Mouse (Mus musculus) cerebellum, postnatal 10 days (tissue): Measurements from ENCODE around the gene Btnl6.
A peak's percentile ranks its signal among the peaks of the same experiment; 100 is the strongest.
"Not testable (repeated sequence)": the region's sequence is repeated elsewhere in the genome, so short reads cannot be mapped to it uniquely, and the experiment has no call there.

Source experiments
- DNase-seq, 2 experiments: peaks; one replicate each; pipeline ENCODE4 v3.0.0; 2021; ENCODE audit warnings: mixed read lengths in 2 of 2

Btnl6 gene

GRCm38 (mm10) chr17:34517252-34517651 lies at the start of gene Btnl6:
Gene Btnl6 (minus strand): TSS chr17:34517352.
- DNase-seq, result no peak

DNA sequence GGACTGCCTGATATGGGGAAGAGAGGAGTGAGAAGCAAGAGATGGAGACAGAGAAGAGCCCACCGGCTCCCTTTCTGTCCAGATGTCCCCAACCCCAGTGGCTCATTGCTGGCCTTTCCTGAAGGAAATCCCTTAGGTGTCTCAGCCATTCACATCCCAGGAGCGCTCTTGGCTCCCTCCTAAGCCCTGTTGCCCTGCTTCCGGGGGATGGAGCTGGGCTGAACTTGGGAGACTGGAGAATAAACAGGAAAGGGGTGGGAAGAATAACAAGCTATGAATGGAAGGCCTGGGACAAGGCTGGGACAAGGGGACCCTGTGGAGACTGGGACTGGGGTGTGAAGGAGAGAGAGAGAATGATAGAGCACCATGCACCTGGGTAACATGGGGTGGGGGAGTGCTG lies 47.6 kb upstream of the Btnl6 start:
- DNase-seq, result no peak

- DNase-seq, result no peak
Measured at GRCm38 (mm10) chr17:34564003-34564421, 46.9 kb upstream of the Btnl6 start, which contains the start of gene Notch4. Gene Notch4 (plus strand): TSS chr17:34564268.

DNA sequence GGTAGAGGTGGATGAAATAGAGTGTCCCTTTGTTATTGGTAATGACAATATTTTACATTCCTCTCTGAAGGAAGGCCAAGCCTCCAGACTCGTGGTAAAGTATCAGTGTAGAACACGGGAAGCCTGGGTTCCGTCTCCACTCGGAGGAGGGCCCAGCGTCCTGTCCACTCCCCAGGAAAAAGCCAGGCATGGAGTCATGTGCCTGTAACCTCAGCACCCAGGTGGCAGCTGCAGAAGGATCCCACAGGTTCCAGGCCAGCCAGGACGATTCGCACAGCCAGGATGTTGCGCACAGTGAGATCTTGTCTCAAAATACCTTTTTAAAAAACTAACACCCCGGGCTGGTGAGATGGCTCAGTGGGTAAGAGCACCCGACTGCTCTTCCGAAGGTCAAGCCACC lies 46.2 kb upstream of the Btnl6 start:
- DNase-seq, result no peak

GRCm38 (mm10) chr17:34562595-34562994 lies 45.4 kb upstream of the Btnl6 start:
- DNase-seq, result no peak

DNA sequence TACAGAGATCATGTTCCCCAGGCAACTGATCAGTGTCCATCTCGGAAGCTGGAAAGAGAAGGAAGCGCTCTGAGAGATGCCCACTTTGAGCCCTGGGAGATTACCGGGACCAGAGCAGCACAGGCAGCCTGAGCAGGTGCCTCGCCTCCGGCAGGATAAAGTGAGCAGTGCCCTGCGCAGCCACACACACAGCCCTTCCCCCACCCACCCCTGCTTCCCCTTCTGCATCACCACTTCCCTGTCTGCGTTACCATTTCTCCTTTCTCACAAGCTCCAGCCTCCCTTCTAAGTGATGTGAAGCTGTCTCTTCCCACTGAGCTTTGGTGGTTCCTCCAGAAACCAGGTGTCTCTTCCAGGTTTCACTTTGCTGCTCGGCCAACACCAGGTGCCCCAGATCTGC lies 44.0 kb upstream of the Btnl6 start:
- no peak for DNase-seq

GRCm38 (mm10) chr17:34560438-34560837 lies 43.3 kb upstream of the Btnl6 start:
- no peak for DNase-seq

DNA sequence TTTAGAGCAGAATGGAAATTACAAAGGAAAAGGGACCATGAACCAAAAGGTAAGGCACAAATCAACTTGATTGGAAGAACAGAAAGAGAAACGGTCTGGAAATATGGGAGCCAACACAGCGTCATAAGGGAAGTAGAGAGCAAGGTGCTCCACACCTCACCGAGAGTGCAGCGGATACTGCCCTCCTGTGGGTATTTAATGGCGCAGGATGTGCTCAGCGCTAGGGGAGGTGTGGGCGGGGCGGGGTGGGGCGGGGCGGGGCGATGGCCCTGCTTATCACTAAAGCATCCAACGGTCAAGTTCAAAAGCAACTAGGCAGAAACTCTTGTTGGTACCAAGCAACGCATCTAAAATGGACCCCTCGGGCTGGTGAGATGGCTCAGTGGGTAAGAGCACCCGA lies 42.7 kb upstream of the Btnl6 start:
- no peak for DNase-seq

GRCm38 (mm10) chr17:34559116-34559515 lies 42.0 kb upstream of the Btnl6 start:
- no peak for DNase-seq

DNA sequence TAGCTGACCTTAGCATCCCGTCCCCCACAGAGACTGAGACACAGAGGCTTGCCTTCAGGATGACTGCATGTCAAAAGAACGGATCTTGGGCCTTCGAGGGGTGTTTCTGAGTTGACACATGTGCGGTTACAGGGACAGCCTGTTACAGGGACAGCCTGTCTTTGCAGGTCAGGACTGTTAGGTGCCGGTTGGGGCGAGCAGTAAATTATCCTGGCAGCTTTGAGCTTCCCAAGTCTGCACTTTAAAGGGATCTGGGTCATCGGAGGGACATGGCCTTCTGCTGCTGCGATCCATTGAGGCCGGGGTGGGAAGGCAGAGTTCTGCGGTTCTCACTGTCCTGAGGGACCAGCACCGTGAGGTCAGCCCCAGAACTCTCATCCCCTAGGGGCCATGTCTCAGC lies 40.3 kb upstream of the Btnl6 start:
- no peak for DNase-seq

DNA sequence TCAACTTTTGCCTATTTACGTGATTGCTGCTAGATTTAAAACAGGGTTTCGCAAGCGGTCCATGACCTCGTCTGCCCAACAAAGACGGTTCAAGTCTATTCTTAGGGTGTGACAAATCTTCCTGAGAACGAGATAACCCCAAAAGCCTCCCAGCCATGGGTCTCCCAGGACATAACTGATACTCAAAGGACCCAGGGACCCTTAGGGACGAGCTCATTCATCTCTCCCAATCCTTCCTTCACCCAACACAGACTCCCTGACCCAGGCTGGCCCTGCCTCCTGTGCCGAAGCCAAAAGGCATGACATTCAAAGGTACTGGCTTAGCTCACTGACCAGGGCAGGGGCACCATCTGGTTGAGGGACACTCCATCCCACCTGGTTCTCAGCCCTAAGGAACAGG lies 39.3 kb upstream of the Btnl6 start:
- DNase-seq, result no peak

DNA sequence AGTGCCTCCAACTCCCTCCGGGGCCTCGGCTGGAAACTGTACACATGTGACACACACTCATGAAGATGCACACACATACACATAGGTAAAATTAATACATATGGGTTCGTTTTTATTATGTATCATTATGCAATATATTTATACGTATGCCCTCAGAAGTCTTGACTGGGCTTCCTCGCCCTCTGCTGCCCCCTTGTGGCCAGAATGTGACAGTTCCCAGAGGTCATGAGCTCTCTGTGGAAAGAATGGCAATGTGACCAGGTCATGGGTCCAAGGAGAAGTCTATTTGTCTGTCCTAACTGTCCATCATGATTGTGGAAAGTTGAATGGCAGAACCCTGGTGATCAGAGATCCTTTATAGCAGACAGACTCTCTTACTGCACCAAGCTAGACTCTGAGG lies 38.3 kb upstream of the Btnl6 start:
- peak; percentile 89 to 91 for DNase-seq

GRCm38 (mm10) chr17:34549843-34550242 lies 32.7 kb upstream of the Btnl6 start:
- no peak for DNase-seq

- DNase-seq, result no peak
Measured at GRCm38 (mm10) chr17:34549156-34549555, 32.0 kb upstream of the Btnl6 start.

DNA sequence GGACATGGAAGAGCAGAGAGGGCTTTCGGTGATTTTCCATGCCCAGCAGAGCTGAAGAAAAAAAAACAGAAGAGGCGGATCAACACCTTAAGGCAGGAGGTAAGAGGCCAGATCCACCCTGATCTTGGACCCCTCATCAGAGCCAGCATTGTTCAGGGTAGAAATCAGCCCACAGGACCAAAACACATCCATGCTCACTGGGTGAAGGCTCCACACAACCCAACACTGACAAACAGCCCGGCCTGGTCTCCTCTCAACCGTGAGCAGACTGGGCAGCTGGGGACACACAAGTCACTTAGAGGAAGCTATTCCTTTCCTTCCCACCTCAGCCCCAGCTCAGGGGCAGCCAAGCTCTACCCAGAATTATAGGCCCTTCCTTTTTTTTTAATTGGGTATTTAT lies 30.4 kb upstream of the Btnl6 start:
- no peak for DNase-seq

GRCm38 (mm10) chr17:34546797-34547196 lies 29.6 kb upstream of the Btnl6 start:
- no peak for DNase-seq

DNA sequence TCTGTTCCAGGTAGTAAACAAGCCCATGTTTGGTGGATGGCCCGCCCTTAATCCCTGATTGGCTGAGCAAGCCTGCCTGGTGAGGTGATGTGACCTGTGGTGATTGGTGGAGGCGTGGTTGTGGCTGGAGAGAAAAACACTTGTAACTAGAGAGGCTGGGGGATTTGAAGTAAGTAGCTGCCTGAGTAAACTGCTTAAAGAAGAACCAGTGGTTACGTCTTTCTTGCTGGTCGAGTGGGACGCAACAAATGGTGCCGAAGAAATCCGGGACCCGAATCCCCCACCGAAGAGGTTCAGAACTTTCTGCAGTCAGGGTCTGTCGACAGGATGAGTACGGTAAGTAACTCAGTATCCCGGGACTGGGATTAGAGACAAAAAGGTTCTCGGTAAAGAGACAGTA lies 26.4 kb upstream of the Btnl6 start:
- DNase-seq, result not testable (repeated sequence)

DNA sequence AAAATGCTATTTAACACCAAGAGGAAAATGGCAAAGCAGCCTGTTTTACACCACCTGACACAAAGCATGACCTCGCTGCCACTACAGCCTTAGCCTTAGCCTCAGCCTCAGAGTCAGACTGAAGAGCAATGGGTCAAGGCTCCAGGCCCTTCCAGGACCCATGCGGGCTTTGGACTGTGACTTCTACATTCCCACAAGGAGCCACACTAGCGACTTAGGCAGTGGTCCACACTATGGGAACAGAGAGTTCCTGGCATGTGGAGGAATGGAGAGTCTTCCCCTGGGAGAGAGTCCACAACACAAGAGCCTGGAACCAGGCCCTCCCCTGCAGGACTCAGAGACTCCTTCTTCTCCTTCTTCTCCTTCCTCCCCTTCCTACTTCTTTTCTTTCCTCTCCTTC lies 15.5 kb upstream of the Btnl6 start:
- no peak for DNase-seq

DNA sequence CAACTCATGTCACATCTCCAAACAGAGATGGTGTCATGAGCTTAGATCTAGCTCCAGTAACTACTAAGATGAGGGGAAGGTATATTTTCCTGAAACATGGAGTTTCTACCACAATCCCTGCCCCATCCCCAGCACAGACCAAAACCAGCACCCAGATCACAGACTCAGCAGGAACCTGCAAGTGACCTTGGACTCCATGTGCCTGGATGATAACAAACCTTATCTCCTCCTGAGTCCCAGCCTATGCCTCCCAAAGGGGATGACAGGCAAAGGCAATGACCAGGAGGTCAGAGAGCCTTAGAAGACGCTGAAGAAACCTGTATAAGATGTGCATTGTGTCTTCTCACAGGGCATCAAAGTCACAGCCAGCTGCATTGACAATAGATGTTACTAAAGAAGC lies 1.8 kb upstream of the Btnl6 start:
- DNase-seq, result no peak

DNA sequence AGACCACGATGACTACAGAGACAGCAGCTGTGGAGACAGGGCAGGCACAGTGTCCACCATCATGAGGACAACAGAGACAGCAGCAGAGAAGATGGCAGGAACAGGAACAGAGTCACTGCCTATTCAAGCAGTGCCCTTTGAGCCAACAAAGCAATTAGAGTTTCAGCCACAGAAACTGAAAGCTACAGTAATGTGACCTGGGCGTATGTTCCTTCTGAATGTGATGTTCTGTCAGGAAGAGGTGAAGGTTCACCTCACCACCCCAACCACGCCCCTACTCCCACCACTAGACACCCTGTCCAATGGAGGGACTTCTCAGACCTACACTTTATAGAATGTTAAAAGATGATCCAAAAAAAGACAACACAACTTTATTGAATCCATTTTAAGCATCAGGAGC lies 1.4 kb upstream of the Btnl6 start:
- not testable (repeated sequence) for DNase-seq

DNA sequence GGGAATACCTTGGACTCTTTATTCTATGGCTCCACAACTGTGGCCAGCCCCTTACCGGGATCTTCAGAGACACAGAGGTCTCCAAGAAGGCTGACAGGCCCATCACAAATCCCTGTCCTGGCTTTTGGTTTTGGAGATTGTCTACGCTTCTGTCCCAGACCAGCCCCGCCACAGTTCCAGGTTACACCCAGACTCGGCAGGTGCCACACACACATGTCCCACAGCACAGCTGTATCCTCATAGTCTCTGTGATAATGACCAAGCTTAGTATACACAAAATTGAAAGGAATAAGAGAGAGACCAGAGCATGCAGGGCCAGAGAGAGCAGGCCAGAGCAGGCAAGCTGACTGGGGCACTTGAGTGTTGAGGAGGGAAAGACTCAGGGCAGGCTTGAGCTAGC lies 643 bp upstream of the Btnl6 start:
- DNase-seq, result no peak

GRCm38 (mm10) chr17:34516514-34516913 lies 638 bp downstream of the Btnl6 start:
- no peak for DNase-seq

- DNase-seq, result not testable (repeated sequence)
Measured at GRCm38 (mm10) chr17:34511723-34512122, 5.4 kb downstream of the Btnl6 start.

GRCm38 (mm10) chr17:34507591-34507990 lies 9.6 kb downstream of the Btnl6 start:
- DNase-seq, result no peak

GRCm38 (mm10) chr17:34497726-34498125 lies 19.4 kb downstream of the Btnl6 start:
- DNase-seq, result not testable (repeated sequence)

DNA sequence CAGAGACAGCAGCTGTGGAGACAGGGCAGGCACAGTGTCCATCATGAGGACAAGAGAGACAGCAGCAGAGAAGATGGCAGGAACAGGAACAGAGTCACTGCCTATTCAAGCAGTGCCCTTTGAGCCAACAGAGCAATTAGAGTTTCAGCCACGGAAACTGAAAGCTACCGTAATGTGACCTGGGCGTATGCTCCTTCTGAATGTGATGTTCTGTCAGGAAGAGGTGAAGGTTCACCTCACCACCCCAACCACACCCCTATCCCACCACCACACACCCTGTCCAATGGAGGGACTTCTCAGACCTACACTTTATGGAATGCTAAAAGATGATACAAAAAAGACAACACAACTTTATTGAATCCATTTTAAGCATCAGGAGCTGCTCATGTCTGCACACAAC lies 19.8 kb downstream of the Btnl6 start:
- DNase-seq, result not testable (repeated sequence)
